Mouse (Mus musculus) CH12.LX (cell line): ENCODE measurements at regions not wholly inside any gene's neighbourhood (a gene's known extent, or its start where the extent isn't known, plus 50 kb on each side); places are given as distances from the start of the nearest gene placed in this dataset.

Experiments used
- DNase-seq: peaks from one replicate; pipeline ENCODE4 v3.0.0-alpha.2; 2013; ENCODE audit errors: extremely low read depth
- H3K27ac ChIP-seq: 2 replicates; pipeline ENCODE4 v1.5.1; 2012; ENCODE audit warnings: low read depth, mild to moderate bottlenecking, control low read depth, moderate library complexity; ENCODE audit not compliant: insufficient read depth
- H3K27me3 ChIP-seq: replicated peaks from 2 replicates; pipeline ENCODE3; 2012; ENCODE audit warnings: inconsistent platforms
- H3K36me3 ChIP-seq, 2 experiments: replicated peaks in 1 of 2; 2 replicates each; pipeline versions ENCODE3 to v1.6.1; 2012; ENCODE audit warnings: inconsistent platforms in 1 of 2, low read length in 1 of 2, mild to moderate bottlenecking in 1 of 2, mixed read lengths in 1 of 2, moderate library complexity in 1 of 2; ENCODE audit not compliant: control insufficient read depth in 1 of 2, insufficient read depth in 1 of 2
- H3K4me1 ChIP-seq, 2 experiments: 2 replicates each; pipeline ENCODE4 v1.6.1; 2012; ENCODE audit warnings: inconsistent platforms in 1 of 2, moderate library complexity in 1 of 2; ENCODE audit not compliant: insufficient read depth in 2 of 2, control insufficient read depth in 1 of 2
- H3K4me2 ChIP-seq: 2 replicates; pipeline ENCODE4 v1.6.1; 2012; ENCODE audit warnings: low read depth, mild to moderate bottlenecking, control low read depth; ENCODE audit not compliant: poor library complexity, insufficient read depth, severe bottlenecking
- H3K4me3 ChIP-seq, 3 experiments: fragments of 150-350 bp in 1 of 3; sonication (generic) in 1 of 3; replicated peaks in 1 of 3; 2 replicates each; pipeline versions ENCODE3 to v1.5.1; 2011 to 2012; ENCODE audit warnings: low read depth in 2 of 3, low read length in 2 of 3, mild to moderate bottlenecking in 2 of 3, moderate library complexity in 2 of 3, control low read depth in 1 of 3, improper control_type of control experiment in 1 of 3, inconsistent platforms in 1 of 3, mixed read lengths in 1 of 3; ENCODE audit not compliant: poor library complexity in 1 of 3
- H3K79me2 ChIP-seq: replicated peaks from 2 replicates; pipeline ENCODE4 v1.6.1; 2012; ENCODE audit warnings: mild to moderate bottlenecking, moderate library complexity; ENCODE audit not compliant: control insufficient read depth, poor library complexity, insufficient read depth, severe bottlenecking; ENCODE audit errors: extremely low read depth
- H3K9ac ChIP-seq: 2 replicates; pipeline ENCODE4 v1.6.1; 2012; ENCODE audit warnings: low read depth, mild to moderate bottlenecking, control low read depth, moderate library complexity; ENCODE audit not compliant: insufficient read depth
- H3K9me3 ChIP-seq: replicated peaks from 2 replicates; pipeline ENCODE3; 2012; ENCODE audit warnings: low read length, inconsistent platforms, mixed read lengths
- BHLHE40 ChIP-seq: IDR thresholded peaks from 2 replicates; pipeline ENCODE4 v1.6.1; 2011; ENCODE audit warnings: mild to moderate bottlenecking, low read depth, low read length, improper control_type of control experiment
- CHD1 ChIP-seq: IDR thresholded peaks from 2 replicates; pipeline ENCODE4 v1.6.1; 2012; ENCODE audit warnings: low read depth, low read length, improper control_type of control experiment, inconsistent platforms
- CHD2 ChIP-seq: IDR thresholded peaks from 2 replicates; pipeline ENCODE4 v1.6.1; 2011; ENCODE audit warnings: low read length, improper control_type of control experiment
- ELF1 ChIP-seq: IDR thresholded peaks from 2 replicates; pipeline ENCODE4 v1.6.1; 2014; ENCODE audit warnings: low read depth, mild to moderate bottlenecking, inconsistent platforms, low read length, improper control_type of control experiment
- EP300 ChIP-seq: IDR thresholded peaks from 2 replicates; pipeline ENCODE4 v1.6.1; 2011; ENCODE audit warnings: low read length, improper control_type of control experiment
- KAT2A ChIP-seq: IDR thresholded peaks from 2 replicates; pipeline ENCODE4 v1.6.1; 2012; ENCODE audit warnings: low read length, improper control_type of control experiment, inconsistent platforms; ENCODE audit not compliant: insufficient replicate concordance
- MAFK ChIP-seq: IDR thresholded peaks from 2 replicates; pipeline ENCODE4 v1.6.1; 2011; ENCODE audit warnings: low read length, improper control_type of control experiment; ENCODE audit not compliant: insufficient replicate concordance
- MEF2A ChIP-seq: IDR thresholded peaks from 2 replicates; pipeline ENCODE4 v1.6.1; 2014; ENCODE audit warnings: low read depth, mild to moderate bottlenecking, inconsistent platforms, low read length, improper control_type of control experiment, borderline replicate concordance
- MXI1 ChIP-seq: IDR thresholded peaks from 2 replicates; pipeline ENCODE4 v1.6.1; 2011; ENCODE audit warnings: mild to moderate bottlenecking, low read depth, low read length, improper control_type of control experiment
- MYC ChIP-seq: IDR thresholded peaks from 2 replicates; pipeline ENCODE4 v1.6.1; 2011; ENCODE audit warnings: low read depth, mild to moderate bottlenecking, improper control_type of control experiment, low read length
- NELFE ChIP-seq: IDR thresholded peaks from 2 replicates; pipeline ENCODE4 v1.6.1; 2011; ENCODE audit warnings: low read depth, low read length, improper control_type of control experiment
- PAX5 ChIP-seq: IDR thresholded peaks from 2 replicates; pipeline ENCODE4 v1.6.1; 2012; ENCODE audit warnings: low read length, inconsistent platforms, mixed read lengths
- POLR2A ChIP-seq: IDR thresholded peaks from 2 replicates; pipeline ENCODE4 v1.6.1; 2011; ENCODE audit warnings: low read depth, mild to moderate bottlenecking, improper control_type of control experiment, low read length
- TBP ChIP-seq: conservative IDR thresholded peaks from 2 replicates; pipeline ENCODE4 v1.6.1; 2011; ENCODE audit warnings: low read depth, low read length, improper control_type of control experiment
- ZMIZ1 ChIP-seq: IDR thresholded peaks from 2 replicates; pipeline ENCODE4 v1.6.1; 2012; ENCODE audit warnings: low read depth, mild to moderate bottlenecking, inconsistent platforms, low read length, improper control_type of control experiment
- dilution Hi-C: fragments of 300-500 bp; cut with MboI; formaldehyde crosslinking; loops from 2 replicates; pipeline ENCODE4 v1.14.3; 2020; ENCODE audit warnings: low sequenced_read_pairs; ENCODE audit not compliant: extremely low pct_unique_long_range_greater_than_20kb, extremely low pct_ligation_motif_present
- in situ Hi-C: fragments of 300-500 bp; cut with MboI; formaldehyde crosslinking; loops from 3 replicates; pipeline ENCODE4 v1.14.3; 2019; ENCODE audit warnings: low sequenced_read_pairs, low pct_ligation_motif_present, low pct_unique_long_range_greater_than_20kb, mixed read lengths

DNA sequence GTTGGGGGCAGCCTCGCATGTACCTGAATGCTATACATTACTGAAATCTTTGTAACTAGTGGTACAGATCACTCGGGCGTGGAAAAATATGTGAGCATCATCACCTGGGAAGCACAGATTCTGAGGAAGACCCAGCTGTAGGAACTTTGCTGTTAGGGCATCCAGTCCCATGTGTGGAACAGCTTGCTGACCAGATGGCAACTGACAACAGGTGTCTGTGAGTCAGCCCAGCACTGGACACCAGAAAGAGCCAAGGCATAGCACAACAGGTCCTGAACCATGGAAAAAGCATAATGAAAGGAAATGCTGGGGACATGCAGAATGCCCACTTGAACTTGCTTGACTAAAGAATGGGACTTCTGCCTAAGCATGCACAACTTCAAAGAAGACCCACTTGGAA, 115.3 kb upstream of the Igf1 start:
- Histone ChIP-seq H3K9ac (no peak overlapping the region), H3K4me3 (no peak overlapping the region), H3K27ac (no peak overlapping the region), H3K4me2 (no peak overlapping the region), H3K4me1 (no peaks in the 10 kb centered on the region), H3K27me3 (no peaks in the 10 kb centered on the region), H3K79me2 (no peaks in the 10 kb centered on the region), H3K9me3 (no peaks in the 10 kb centered on the region), H3K36me3 (no peaks in the 10 kb centered on the region)
- no peak for DNase-seq
- TF ChIP-seq CHD1 (no peak), EP300 (no peak), MYC (no peak)
- in situ Hi-C loops (no loop called here), dilution Hi-C loops (no loop called here)

GRCm38 (mm10) chr10:87747846-87748552, 110.1 kb upstream of the Igf1 start:
- no peaks in the 10 kb centered on the region for H3K36me3 ChIP-seq
- H3K27ac ChIP-seq = no peak overlapping the region
- dilution Hi-C loops = no loop called here
- no peak for DNase-seq
- H3K27me3 ChIP-seq = no peaks in the 10 kb centered on the region
- TF ChIP-seq TBP (no peak), MXI1 (no peak), BHLHE40 (no peak), MEF2A (no peak), ZMIZ1 (no peak), EP300 (no peak), NELFE (no peak), MYC (no peak), CHD2 (no peak), POLR2A (no peak), PAX5 (no peak), ELF1 (no peak), MAFK (no peak), KAT2A (no peak)
- TF ChIP-seq, all 38 proteins: peak for 0
- Histone ChIP-seq H3K9me3 (no peaks in the 10 kb centered on the region), H3K4me1 (peaks cover 0 to 4% of the 10 kb centered on the region in 2 experiments; a peak in 1 of 4 replicates), H3K4me2 (no peak overlapping the region), H3K79me2 (no peaks in the 10 kb centered on the region), H3K4me3 (no peak overlapping the region), H3K9ac (no peak overlapping the region)
- in situ Hi-C loops = no loop called here
